Mouse (Mus musculus): Measurements from ENCODE around the gene Optn.

Optn gene

DNA sequence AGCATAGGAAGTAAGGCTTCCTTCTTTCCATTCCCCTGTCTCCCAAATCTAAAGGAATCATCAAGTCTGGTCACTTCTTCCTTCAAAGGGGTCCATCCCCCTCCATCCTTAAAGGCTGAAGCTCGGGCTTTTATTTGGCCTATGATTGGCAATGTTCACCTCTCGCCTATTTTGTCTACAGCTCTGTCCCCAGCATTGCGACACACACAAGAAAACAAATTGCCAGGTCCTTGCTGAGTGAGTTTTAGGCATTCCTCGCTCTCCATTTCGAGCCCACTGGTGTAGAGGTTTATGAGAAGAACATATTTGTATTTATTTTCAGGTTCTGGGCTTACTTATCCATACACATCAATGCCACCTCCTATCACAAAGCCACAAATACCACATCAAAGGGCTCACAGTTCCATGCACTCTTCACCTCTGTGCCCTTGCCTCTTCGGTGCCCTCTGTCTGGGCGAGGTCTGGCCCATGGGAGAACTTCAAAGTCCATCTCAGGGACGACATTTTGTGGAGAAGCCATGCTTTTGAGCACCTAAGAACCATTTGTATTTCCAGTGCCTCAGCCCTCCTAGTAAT lies 2.6 kb downstream of the Optn start:
- no peak for DNase-seq (ENCODE audit: low spot score in 2 of 2)

DNA sequence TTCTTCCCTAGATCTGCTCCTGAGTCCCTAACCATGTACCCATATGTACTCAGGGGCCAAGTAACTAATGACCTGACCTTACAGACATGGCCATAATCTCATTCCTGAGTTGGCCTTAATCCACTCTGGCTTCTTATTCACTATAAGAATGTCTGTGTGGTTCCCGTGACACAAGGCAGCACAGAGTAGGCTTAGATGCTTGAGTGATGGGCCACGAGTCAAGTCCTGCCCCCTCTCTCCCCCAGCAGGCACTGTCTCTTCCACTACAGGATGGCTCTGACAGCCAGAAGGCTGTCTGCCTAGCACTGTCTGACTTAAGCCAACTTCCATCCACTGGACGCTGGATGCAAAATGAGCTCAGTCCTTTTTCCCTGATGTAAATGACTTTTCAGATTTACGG lies 3.9 kb downstream of the Optn start:
- no peak for DNase-seq (ENCODE audit: low spot score in 2 of 2)

DNA sequence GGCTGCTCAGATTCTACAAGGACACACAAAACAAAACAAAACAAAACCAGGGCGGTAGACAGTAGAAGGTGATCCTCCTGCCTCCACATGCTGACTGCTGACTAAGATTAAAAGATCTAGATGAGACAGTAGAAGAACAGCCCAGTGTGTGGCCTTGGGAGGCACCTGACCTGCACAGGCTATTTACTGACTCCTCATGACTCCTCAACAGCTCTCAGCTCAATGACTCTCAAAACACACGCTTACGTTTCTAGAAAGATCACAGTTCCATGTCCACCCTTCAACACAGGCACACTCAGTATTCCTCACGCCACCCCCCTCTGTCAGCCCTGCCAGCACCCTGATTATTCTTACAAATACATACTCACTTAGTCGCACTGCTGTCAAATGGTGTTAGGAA lies 5.4 kb downstream of the Optn start:
- DNase-seq (ENCODE audit: low spot score in 2 of 2), result no peak

DNA sequence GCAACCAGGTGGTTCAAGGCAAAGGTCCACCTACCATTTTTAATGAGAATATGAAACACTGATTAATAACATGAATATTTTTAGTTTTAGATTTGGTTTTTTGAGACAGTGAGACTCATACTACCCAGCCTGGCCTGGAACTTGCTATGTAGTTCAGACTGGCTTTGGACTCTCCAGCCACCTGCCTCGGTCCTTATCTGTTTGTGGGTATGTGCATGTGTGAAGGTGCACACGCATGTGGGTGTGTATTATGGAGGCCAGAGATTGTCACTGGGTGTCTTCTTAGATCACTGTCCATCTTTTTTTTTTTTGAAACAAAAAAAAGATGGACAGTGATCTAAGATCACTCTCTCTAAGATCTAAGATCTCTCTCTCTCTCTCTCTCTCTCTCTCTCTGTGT lies 13.3 kb downstream of the Optn start:
- no peak for DNase-seq (ENCODE audit: low spot score in 2 of 2)

- no peak for DNase-seq (ENCODE audit: low spot score in 2 of 2)
Measured at GRCm38 (mm10) chr2:5047016-5047415, 16.8 kb downstream of the Optn start.

DNA sequence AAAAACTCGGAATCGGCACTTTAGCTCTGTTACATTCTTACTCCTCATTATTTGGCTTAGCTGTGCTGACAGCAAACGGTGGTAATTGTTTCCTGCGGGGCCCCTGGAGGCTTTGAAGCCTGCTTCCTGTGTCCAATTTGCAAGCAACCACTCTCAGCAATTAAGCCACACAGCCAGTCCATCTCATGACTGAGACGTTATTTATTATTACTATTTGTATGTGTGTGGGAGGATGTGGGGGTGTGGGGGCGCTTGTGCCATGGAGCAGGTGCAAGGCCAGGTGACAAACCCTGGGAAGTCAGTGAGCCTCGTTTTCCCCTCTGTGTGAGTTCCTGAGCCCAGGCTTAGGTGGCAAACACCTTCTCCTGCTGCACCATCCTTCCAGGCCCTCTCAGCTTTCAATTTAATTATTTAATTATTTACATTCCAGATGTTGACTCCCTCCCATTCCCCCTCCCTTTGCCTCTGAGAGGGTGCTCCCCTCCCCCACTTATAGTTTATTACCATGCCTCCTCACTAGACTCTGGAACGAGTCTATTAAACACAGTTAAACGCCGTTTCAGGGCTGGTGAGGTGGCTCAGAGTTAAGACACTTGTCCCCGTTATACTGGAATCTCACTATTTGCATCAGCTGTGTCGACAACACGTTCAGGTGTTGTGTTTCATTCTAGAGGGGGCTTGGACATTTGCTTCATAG lies 18.4 kb downstream of the Optn start:
- DNase-seq (ENCODE audit: low spot score in 2 of 2), result no peak

GRCm38 (mm10) chr2:5044321-5044720 lies 19.5 kb downstream of the Optn start:
- DNase-seq (ENCODE audit: low spot score in 2 of 2), result no peak

- DNase-seq (ENCODE audit: low spot score in 2 of 2), result no peak
Measured at GRCm38 (mm10) chr2:5043476-5043761, 20.4 kb downstream of the Optn start.

- no peak for DNase-seq (ENCODE audit: low spot score in 2 of 2)
Measured at GRCm38 (mm10) chr2:5042616-5043475, 21.0 kb downstream of the Optn start.

DNA sequence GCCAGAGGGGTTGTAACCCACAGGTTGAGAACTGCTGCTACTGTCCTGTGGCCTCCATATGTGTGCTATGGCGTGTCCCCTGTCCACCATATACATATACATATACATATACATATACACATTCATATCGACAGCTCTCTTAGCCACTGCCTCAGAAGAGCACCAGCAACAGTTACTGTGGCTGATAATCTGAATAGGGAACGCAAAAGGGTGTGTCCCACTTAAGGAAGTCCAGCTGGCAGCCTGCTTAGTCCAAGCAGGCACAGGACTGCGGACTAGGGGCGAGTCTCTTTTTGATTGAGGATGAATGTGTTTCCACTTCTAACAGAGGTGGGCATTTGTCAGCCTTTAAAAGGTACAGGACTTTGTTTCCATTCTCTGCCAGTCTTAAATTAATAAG lies 22.0 kb downstream of the Optn start:
- DNase-seq (ENCODE audit: low spot score in 2 of 2), result no peak

DNA sequence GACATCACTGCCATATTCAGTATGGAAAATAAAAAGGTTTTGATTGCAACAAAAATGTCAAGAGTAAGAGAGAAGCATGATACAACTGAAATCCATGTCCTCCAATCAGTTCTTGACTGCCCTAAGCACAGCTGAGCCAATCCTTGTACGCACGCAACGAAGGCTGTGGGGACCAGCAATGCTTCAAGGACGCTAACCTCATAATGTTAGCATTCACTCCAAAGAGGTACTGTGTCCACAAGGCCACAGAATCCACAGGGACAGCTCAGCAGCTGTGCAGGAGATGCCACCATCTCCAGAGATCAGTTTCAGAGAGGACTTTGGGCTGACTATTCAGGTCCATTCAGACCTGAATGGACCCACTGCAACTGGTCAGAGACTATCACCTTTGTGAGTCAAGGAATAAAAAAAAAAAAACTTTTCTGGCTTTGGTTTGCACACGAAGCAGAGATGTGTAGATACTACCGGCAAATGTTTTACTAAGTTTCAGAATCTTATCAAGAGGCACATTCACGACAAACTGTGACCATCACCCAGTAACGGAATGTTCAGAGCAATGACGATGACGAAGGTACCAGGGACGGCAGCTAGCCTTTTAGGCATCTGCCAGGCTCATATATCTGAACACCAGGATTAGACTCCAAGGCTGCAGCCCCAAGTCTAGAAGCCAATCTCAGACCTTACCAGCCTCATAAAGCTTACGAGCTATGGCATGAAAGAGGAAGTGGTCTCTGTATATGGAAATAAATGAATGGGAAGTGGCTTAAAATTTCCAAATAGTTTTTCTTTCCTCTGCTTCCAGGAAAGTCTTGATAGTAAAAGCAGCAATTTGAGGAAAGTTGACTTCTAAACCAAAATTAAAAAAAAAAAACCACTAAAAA lies 23.3 kb downstream of the Optn start:
- DNase-seq (ENCODE audit: low spot score in 2 of 2), result no peak

DNA sequence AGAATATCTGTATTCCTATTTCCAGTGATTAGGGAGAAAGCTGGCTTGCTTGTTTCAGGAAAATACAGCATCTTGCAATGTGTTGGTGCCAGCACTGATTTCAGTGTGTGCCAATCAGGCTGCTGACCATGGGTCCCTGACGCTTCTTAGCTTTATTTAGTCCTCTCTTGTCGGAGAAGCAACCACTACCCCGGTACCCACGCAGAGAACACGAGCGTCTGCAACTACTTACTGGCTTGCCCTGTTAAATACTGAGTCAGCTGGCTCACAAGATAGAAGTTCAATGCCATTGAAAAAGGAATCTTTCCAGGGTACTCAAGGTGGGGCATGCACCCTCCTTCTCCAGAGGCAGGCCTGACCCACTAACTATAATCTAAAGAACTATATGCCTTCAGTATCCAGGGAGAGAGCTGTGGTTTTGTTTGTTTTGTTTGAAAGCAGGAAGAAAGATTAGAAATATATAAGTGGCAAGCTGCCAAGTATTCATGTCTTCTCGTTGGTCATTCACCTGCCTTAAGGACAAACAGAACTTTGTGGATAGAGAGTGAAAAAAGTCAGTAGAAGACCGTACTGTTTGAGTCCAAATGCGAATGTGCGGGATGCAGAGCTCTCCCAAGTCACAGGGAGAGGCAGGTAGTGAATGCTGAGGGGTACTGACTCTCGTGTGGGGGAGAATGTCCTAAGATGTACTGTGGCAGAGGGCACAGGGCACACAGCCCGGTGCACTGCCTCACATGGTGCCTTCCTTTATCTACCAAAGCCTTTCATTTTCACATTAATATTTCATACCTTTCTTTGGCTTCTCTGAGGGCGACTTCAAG lies 24.3 kb downstream of the Optn start:
- DNase-seq (ENCODE audit: low spot score in 2 of 2), result no peak

- DNase-seq (ENCODE audit: low spot score in 2 of 2), result no peak
Measured at GRCm38 (mm10) chr2:5038320-5038719, 25.5 kb downstream of the Optn start.

DNA sequence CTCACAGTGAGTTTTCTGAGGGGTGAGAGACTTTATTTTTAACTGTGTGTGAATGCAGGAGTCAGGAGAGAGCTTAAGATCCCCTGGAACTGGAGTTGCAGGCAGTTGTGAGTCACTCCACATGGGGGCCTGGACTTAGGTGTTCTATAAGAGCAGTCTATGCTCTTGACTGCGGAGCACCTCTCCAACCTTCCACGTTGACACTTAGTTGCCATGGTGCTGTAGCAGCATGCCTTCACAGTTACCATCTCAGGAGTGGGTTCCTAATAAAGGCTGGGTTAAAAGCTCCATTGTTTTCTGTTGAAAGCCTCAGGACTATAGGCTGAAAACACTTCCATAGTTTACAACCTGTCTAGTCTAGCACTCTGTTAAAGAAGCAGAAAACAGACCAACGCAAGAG lies 26.5 kb downstream of the Optn start:
- DNase-seq (ENCODE audit: low spot score in 2 of 2), result no peak

DNA sequence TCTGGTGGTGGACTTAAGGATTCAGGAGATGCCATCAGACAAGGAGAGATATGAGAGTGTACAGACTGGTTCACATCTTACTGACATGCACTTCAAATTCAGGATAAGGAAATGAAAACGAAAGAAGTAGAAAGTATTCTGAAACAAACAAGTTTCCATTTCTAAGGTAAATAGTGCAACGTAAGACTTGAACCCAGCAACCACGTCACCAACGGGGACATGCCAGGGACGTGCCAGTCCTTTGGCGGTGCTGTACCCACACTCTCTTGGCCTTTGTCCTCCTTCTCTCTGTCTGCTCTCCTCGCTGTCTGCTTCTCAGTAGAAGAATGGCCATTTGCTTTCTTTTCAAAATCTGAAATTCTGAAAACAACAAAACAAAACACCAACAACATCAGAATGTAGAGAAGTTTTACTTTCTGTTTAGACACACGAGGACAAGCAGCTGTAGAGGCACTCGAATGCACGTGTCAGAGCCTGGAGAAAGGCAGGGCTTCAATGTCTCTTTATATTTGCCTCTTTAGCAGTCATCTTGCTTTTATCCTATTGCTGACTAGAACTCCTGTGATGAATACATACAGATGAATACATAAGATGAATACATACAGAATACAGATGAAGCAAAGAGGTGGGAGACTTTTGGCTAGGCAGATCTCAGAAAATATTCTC lies 27.3 kb downstream of the Optn start:
- no peak for DNase-seq (ENCODE audit: low spot score in 2 of 2)

- no peak for DNase-seq (ENCODE audit: low spot score in 2 of 2)
Measured at GRCm38 (mm10) chr2:5035241-5035640, 28.6 kb downstream of the Optn start.

- DNase-seq (ENCODE audit: low spot score in 2 of 2), result no peak
Measured at GRCm38 (mm10) chr2:5034801-5035200, 29.1 kb downstream of the Optn start.

DNA sequence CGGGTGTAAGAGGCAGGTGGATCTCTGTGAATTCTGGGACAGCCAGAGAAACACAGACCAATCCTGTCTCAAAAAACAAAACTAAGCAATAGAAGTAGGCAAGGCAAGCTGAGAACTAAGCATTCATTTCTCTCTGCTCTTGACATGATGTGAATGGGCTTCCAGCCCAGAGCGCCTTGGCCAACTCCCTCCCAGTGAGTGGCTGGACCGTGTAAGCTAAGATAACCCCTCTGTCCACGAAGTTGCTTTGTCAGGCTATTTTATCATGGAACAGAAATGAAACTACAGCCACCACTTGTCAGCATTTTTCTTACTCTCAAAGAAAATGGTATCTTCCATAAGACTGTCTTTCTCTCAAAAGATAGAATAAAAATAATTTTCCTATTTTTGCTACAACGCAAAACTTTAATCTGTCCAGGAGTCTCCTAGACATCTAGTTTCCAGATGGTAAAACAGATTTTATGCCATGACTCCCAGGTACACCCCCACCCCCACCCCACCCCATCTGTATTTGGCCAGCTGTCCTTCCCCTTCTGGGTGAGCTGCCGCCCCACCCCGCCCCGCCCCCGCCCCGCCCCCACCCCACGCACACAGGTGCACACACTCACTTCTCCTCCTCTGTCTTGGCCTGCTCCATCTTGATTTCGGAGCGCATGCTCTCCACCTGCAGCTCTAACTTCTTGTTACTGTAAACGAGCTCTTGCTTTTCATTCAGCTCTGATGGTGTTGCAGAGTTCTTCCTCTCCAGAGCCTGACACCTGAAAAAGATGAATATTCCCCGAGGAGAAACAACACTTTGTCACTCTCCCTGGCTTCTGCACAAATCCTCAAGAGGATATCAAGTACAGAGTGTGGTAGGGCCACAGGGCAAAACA lies 30.1 kb downstream of the Optn start:
- DNase-seq (ENCODE audit: low spot score in 2 of 2), result no peak

GRCm38 (mm10) chr2:5032665-5033064 lies 31.2 kb downstream of the Optn start:
- no peak for DNase-seq (ENCODE audit: low spot score in 2 of 2)

DNA sequence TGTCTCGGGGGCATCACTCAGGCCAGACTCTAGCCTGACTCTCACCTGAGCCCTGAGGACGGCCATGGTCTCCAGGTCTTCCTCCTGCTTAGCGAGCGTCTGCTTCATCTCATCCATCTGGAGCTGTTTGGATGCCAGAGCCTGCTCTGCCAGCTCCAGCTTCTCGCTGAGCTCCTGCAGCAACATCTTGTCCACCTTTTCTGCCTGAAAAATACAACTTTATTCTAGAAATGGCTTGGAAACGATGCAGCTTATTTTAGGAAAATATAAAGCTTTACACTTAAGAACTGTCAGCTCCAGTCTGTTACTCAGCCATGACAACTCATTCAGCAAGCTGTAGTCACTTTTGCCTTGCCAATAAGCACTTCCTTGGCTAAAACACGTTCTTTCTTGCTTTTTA lies 32.6 kb downstream of the Optn start:
- no peak for DNase-seq (ENCODE audit: low spot score in 2 of 2)
